Mouse (Mus musculus) hindbrain, embryonic 12.5 days (tissue): ENCODE results near the gene Atp13a5. TPM values are rescaled to one million over a fixed set of nuclear protein-coding genes. Genes with fewer than 3 reads are reported as not detected.

Experiments
- ATAC-seq: fragments of 200-750 bp; cut with Nextera tagmentation; 2 replicates; pipeline ENCODE4 v1.8.0; 2017; ENCODE audit warnings: moderate TSS enrichment; ENCODE audit not compliant: low FRiP score
- H3K27ac ChIP-seq: fragments of 300-500 bp; sonication (generic); 2 replicates; pipeline ENCODE4 v1.5.1; 2016; ENCODE audit warnings: mild to moderate bottlenecking
- H3K27me3 ChIP-seq: fragments of 300-500 bp; sonication (generic); 2 replicates; pipeline ENCODE4 v1.6.1; 2016; ENCODE audit warnings: mild to moderate bottlenecking
- H3K36me3 ChIP-seq: fragments of 300-500 bp; sonication (generic); 2 replicates; pipeline ENCODE4 v1.6.1; 2016; ENCODE audit warnings: mild to moderate bottlenecking
- H3K4me1 ChIP-seq: fragments of 300-500 bp; sonication (generic); 2 replicates; pipeline ENCODE4 v1.6.1; 2016
- H3K4me2 ChIP-seq: fragments of 300-500 bp; sonication (generic); replicated peaks from 2 replicates; pipeline ENCODE4 v1.6.1; 2016; ENCODE audit warnings: mild to moderate bottlenecking
- H3K4me3 ChIP-seq: fragments of 300-500 bp; sonication (generic); 2 replicates; pipeline ENCODE4 v1.5.1; 2016; ENCODE audit warnings: mild to moderate bottlenecking
- H3K9ac ChIP-seq: fragments of 300-500 bp; sonication (generic); 2 replicates; pipeline ENCODE4 v1.6.1; 2016; ENCODE audit warnings: mild to moderate bottlenecking, moderate library complexity
- H3K9me3 ChIP-seq: fragments of 300-500 bp; sonication (generic); replicated peaks from 2 replicates; pipeline ENCODE4 v1.6.1; 2016; ENCODE audit warnings: mild to moderate bottlenecking
- WGBS: fragments of 180-500 bp; shearing (Covaris S2); methylation state at CpG from one replicate; pipeline ENCODE4 v1.1.7; 2016; 5-methylcytosine and 5-hydroxymethylcytosine counted together
- polyA plus RNA-seq: library from polyadenylated mRNA; unstranded; fragments of >200 nt; fragmentation: Nextera tagmentation; extraction: Ambion mirVana; gene quantifications from 2 replicates; pipeline ENCODE4 v1.2.1, GENCODE M21; 2016

The Atp13a5 gene
- polyA plus RNA-seq, 1 experiment from 2014 or later: 0.22 TPM

DNA sequence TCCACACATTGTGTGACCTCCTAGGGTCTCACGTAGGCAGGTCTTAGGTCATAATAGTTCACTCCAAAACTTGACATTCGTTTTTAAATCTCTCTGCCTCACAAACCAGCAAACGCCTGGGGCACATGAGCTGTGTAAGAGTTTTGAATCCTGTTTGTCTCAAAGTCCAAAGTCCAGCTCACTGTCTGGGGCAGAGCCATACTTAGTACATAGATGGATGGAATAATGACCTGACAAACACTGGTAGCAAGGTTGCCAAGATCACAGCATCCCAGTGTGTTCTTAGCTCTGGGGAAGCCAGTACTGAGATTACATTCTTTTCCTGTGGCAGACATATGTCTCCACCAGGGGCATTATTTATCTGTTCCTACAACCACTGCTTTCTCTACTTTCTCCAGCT, 63.5 kb downstream of the Atp13a5 start:
- Histone ChIP-seq H3K27ac (no peak overlapping the region), H3K4me2 (no peak overlapping the region), H3K9ac (no peak overlapping the region), H3K9me3 (no peaks in the 10 kb centered on the region), H3K4me3 (no peak overlapping the region), H3K36me3 (no peaks in the 10 kb centered on the region), H3K4me1 (no peaks in the 10 kb centered on the region), H3K27me3 (no peaks in the 10 kb centered on the region; the same call in 1 of the 2 replicates)
- 88% methylated on average over 3 of the region's 3 CpGs for WGBS
- ATAC-seq: no peak

DNA sequence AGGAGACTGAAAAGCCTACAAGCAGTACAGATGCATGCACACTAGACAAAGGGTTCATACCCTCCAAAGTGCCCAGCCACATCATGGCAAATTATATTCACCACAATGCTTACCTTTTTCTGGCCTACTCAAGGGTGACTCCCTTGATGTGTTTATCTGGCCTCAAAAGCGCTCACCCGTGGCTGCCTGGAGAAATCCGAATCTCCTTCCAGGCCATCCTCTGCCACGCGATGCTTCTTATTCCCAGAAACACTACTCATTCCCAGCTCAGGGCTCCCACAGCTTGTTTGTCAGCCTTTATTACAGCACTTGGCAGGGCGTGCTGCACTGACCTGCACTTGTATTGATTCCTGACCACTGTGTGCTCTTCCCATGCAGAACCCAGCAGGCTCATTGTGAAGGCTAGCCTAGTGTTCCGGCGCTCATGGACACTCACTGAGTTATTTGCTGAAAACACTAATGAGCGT, 80.9 kb downstream of the Atp13a5 start:
- no peak for ATAC-seq
- no peak overlapping the region for H3K4me2 ChIP-seq
- H3K4me3 ChIP-seq: no peak overlapping the region
- H3K4me1 ChIP-seq: no peaks in the 10 kb centered on the region; the same call in 1 of the 2 replicates
- H3K9ac ChIP-seq: no peak overlapping the region
- WGBS: 53% methylated on average over 9 of the region's 9 CpGs
- H3K36me3 ChIP-seq: no peaks in the 10 kb centered on the region
- no peak overlapping the region for H3K27ac ChIP-seq
- H3K9me3 ChIP-seq: no peaks in the 10 kb centered on the region
- no peaks in the 10 kb centered on the region for H3K27me3 ChIP-seq

DNA sequence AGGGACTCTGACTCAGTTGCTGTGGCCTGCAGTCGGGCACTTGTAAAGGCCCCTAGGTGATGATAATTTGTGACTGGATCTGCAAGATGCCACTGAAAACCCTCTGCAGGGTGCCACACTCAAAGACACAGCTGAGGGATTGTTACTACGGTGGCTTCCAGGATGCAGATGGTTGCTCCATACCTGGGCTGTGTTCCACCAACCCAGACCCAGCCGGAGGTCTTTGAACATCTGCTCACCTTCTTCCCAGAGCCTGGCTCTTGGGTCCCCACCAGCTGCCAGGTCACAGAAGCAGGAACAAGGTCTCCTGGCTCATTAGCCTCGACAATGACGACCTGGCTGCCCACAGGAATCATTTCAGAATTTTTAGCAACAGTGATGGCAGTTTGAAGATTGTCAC, 97.8 kb downstream of the Atp13a5 start:
- H3K36me3 ChIP-seq: no peaks in the 10 kb centered on the region
- H3K4me1 ChIP-seq: no peaks in the 10 kb centered on the region
- H3K4me3 ChIP-seq: no peak overlapping the region
- H3K27ac ChIP-seq: no peak overlapping the region
- H3K4me2 ChIP-seq: no peak overlapping the region
- H3K9ac ChIP-seq: no peak overlapping the region
- H3K27me3 ChIP-seq: no peaks in the 10 kb centered on the region
- no peaks in the 10 kb centered on the region for H3K9me3 ChIP-seq
- WGBS: 84% methylated on average over 5 of the region's 5 CpGs
- no peak for ATAC-seq

DNA sequence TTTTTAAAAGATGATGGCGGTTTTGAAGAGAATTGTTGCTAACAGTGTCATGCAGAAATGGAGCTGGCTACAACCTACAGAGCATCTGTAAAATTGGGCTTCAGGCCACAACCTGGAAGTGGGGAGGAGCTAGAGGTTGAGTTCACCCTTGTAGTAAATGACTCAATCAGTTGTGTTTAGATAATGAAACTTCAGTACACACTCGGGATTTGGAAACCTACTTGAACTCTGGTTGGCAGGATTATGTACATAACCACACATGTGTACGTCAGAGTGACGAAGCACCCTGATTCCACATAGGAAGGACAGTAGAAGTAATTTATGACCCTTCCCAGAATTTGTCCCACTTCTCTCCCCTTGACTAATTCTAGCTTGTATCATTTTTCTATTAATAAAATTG, 124.2 kb downstream of the Atp13a5 start:
- H3K4me1 ChIP-seq: no peaks in the 10 kb centered on the region
- no peaks in the 10 kb centered on the region for H3K9me3 ChIP-seq
- no peak for ATAC-seq
- H3K36me3 ChIP-seq: no peaks in the 10 kb centered on the region
- WGBS: 82% methylated on average over 4 of the region's 4 CpGs
- H3K4me3 ChIP-seq: no peak overlapping the region
- no peak overlapping the region for H3K4me2 ChIP-seq
- H3K9ac ChIP-seq: no peak overlapping the region
- H3K27ac ChIP-seq: no peak overlapping the region
- no peaks in the 10 kb centered on the region for H3K27me3 ChIP-seq

DNA sequence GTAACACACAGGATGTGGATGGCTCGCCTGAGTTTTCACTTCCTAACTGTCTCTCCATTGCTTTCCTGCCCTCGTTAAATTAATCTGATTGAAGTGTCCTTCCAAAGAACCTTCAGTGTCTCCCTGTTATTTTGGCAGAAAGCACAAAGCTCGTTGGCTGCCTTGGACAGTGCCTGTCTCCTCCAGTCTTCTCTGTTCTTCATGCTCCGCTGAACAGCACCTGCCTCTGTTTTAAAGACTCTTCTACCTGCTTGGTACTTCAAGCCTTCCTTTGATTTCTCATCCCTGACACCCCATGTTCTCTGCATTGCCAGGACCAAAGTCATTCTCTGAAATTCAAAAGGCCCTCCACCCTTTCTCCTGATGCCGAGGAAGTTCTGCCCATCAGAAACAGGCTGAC, 142.6 kb downstream of the Atp13a5 start:
- H3K4me3 ChIP-seq: no peak overlapping the region
- H3K9ac ChIP-seq: no peak overlapping the region
- no peak overlapping the region for H3K4me2 ChIP-seq
- no peaks in the 10 kb centered on the region for H3K9me3 ChIP-seq
- 74% methylated on average over 5 of the region's 5 CpGs for WGBS
- no peaks in the 10 kb centered on the region for H3K4me1 ChIP-seq
- H3K27me3 ChIP-seq: no peaks in the 10 kb centered on the region
- no peak overlapping the region for H3K27ac ChIP-seq
- no peak for ATAC-seq
- no peaks in the 10 kb centered on the region for H3K36me3 ChIP-seq

DNA sequence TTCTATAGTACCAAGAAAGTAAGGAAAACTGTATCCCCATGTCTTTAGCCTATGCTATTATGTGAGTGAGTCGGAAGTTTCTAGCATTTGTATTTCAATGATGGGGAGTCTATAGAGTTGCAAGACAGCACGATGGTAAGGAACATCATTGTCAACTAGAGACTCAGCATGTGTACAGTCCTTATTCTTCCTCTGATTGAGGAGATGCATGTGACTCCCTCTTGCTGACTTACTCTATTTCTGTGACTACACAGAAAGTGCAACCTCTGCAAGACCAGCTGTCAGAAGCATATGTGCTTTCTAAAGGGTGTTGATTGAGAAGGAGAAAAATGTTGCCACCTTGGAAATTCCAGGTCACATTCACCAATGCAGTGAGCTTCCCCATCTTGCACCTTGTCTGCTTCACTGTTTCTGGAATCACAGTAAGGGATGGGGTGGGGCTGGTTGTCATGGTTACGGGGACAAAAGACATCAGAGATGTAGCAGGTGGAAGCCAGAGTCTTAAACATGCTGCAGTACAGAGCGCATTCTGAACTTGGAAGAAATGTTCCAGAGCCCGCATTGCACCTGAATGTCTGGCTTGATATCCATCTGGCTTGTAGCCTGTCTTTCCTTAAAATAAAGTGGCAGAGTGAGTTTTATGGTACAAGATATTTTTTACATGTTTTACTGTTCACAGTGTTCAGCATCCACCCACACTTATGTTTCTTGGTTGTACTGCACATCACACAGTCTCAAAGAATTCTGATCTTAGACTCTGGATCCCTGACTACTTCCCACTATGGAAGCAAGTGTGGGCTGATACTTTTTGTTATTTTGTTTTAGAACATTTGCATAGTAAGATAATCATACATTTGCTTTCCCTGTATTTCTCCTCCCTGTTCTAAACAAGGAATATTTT, 161.9 kb downstream of the Atp13a5 start:
- no peak overlapping the region for H3K9ac ChIP-seq
- no peak overlapping the region for H3K4me2 ChIP-seq
- 81% methylated on average over 5 of the region's 5 CpGs for WGBS
- H3K4me3 ChIP-seq: no peak overlapping the region
- H3K9me3 ChIP-seq: no peaks in the 10 kb centered on the region
- no peaks in the 10 kb centered on the region for H3K36me3 ChIP-seq
- no peaks in the 10 kb centered on the region for H3K27me3 ChIP-seq
- no peaks in the 10 kb centered on the region for H3K4me1 ChIP-seq
- ATAC-seq: no peak
- H3K27ac ChIP-seq: no peak overlapping the region

DNA sequence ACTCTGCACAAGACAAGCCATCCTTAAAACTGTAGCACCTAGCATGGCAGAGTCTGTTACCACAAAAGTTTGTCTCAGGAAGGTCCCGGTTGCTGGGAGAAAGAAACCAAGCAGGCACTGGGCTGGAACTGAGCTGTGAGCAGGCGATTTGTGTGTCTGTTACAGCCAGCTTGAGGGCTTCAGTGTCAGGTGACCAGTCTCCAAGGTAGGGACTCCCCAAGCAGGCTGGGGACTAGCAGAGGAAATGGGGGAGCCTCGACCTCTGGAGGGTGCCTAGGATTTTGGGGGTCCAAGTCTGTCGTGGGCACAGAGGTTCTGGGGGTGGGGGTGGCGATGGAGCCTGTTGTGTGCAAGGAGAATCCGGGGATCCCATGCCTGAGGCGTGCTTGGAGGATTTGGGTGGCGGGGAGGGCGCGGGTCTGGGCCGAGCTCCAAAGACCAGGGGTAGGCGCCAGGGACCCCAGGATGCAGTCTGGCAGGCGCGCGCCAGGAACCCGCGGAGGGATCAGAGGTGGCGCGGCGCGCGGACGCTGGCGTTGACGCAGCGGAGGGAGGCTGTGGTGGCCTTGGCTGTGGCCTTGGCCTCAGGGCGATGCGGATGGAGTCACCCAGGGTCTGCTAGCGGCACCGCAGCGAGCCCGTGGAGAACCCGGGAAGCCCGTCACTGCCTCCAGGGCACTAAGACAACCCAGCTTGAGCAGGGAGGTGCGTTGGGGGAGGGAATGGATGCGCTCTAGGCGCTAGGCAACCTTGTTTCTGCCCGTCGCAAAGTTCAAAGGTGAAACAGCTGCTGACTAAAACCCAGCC, 168.7 kb downstream of the Atp13a5 start, which contains the start of gene Hrasls:
Gene Hrasls, plus strand, starts transcription at position 91 of the 807 bp plus-strand sequence.
- peak; percentile 61 for ATAC-seq
- Histone ChIP-seq H3K9me3 (no peaks in the 10 kb centered on the region), H3K27me3 (peaks cover 20% of the 10 kb centered on the region), H3K4me3 (peak within 1 kb of the TSS; percentile 41), H3K9ac (peak within 1 kb of the TSS; percentile 65), H3K36me3 (no peaks in the 10 kb centered on the region), H3K4me2 (peak within 1 kb of the TSS; percentile 83), H3K4me1 (peaks cover 10% of the 10 kb centered on the region), H3K27ac (no peak within 1 kb of the TSS)
- 3% methylated on average over 39 of the region's 39 CpGs for whole genome bisulfite sequencing

DNA sequence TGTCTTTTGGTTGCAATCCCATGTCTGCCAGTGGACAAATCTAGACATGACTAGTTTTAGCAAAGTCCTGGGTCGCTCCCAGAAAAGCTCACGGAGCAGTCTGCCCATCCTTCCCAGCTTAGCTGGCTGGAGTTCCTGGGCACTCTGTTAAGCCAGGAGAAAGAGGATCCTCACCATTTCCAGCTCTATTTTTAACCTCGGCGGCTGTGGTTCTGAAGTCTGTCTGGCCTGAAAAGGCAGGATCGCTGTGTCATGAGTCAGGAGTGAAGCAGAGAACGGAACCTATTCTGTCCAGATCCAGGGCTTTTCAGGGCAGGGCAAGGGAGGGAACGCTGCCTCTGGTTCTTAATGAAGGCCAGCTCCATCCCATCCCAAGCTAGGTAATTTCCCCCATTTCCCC, 169.7 kb downstream of the Atp13a5 start:
- Histone ChIP-seq H3K9ac (no peak overlapping the region), H3K4me2 (no peak overlapping the region), H3K27ac (no peak overlapping the region), H3K9me3 (no peaks in the 10 kb centered on the region), H3K27me3 (peaks cover 20% of the 10 kb centered on the region), H3K4me1 (peaks cover 10% of the 10 kb centered on the region), H3K4me3 (no peak overlapping the region), H3K36me3 (no peaks in the 10 kb centered on the region)
- 72% methylated on average over 7 of the region's 7 CpGs for WGBS
- no peak for ATAC-seq

DNA sequence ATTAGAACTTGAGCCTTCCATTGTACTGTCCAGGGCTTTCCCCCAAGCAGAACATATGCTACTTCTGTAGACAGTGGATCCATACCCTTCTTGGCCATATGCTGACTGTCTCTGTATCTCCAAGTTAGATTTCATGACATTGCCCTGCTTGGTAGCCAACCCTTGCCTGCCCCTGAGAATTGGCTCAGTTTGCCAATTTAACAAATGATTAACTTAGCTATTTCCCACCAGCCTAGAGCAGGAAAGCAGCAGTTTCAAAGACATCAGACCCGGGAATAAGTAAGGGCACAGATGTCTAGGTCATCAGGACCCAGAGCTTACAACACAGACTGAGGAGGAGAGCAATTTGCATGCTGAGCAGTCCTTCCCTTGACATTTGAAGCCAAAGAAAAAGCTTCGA, 173.0 kb downstream of the Atp13a5 start:
- WGBS: 27% methylated on average over 2 of the region's 2 CpGs
- Histone ChIP-seq H3K4me3 (no peak overlapping the region), H3K9ac (no peak overlapping the region), H3K9me3 (no peaks in the 10 kb centered on the region), H3K27ac (no peak overlapping the region), H3K4me1 (peaks cover 10% of the 10 kb centered on the region), H3K36me3 (no peaks in the 10 kb centered on the region), H3K27me3 (peaks cover 12% of the 10 kb centered on the region; the same call in 1 of the 2 replicates), H3K4me2 (no peak overlapping the region)
- no peak for ATAC-seq

DNA sequence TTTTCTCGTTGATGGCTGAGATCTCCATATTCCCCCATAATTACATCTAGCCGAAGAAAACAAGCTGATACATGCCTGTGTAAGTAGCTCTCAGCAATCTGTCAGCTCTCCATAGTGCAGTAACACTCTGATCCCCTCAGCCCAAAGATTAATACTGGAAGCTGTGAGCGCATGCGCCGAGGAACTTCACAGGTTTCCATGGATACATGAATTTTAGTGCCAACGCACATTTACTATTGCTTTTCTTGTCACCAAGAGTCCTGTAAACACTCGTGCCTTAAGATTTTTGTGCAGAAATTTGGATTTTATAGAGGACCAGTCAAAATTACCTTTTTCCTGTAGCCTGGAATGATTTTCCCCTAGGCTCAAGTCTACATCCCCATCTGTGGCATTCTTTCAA, 173.7 kb downstream of the Atp13a5 start:
- H3K4me1 ChIP-seq: peaks cover 5% of the 10 kb centered on the region; the same call in 1 of the 2 replicates
- no peak overlapping the region for H3K4me2 ChIP-seq
- no peak for ATAC-seq
- no peak overlapping the region for H3K27ac ChIP-seq
- H3K9ac ChIP-seq: no peak overlapping the region
- 80% methylated on average over 7 of the region's 7 CpGs for WGBS
- H3K27me3 ChIP-seq: peaks cover 11% of the 10 kb centered on the region
- no peak overlapping the region for H3K4me3 ChIP-seq
- H3K9me3 ChIP-seq: no peaks in the 10 kb centered on the region
- no peaks in the 10 kb centered on the region for H3K36me3 ChIP-seq

DNA sequence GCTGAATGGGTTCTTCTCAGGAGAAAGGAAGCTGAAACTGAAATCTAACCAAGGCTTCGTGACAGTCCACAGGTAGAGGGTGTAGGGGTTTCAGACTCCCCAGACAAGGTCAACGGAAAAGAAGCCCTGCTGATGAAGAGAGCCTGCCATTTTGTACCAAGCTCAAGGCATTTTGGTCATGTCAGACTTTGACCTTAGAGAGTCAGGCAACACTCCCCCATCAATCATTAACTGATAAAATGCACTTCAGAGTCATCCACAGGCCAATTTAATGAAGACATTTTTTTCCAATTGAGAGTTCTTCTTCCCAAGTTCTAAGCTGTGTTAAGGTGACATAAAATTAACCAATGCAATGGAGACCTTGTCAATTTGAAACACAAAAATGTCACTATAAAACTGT, 177.4 kb downstream of the Atp13a5 start:
- Histone ChIP-seq H3K4me1 (peaks cover 4% of the 10 kb centered on the region; the same call in 1 of the 2 replicates), H3K4me2 (no peak overlapping the region), H3K27ac (no peak overlapping the region), H3K9ac (no peak overlapping the region), H3K36me3 (no peaks in the 10 kb centered on the region), H3K4me3 (no peak overlapping the region), H3K27me3 (no peaks in the 10 kb centered on the region; the same call in 1 of the 2 replicates), H3K9me3 (no peaks in the 10 kb centered on the region)
- WGBS: 85% methylated on average over 2 of the region's 2 CpGs
- no peak for ATAC-seq

DNA sequence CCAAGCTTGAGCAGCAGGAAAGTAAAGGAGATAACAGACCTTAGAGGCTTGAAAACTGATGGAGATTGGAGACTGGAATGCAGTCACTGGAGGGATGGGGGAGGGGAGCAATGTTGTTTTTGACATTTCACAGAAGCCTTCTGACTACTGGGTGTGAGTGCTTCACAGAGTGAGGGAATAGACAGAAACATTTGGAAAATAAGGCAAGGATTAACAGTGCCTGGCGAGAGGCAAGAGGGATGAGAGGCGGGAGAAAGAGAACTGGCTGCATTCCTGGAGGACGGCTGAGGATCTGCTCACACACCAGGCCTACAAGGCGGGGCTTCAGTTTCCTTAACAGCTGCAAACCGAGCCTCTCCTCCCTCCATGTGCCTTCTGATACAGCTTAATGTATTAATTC, 180.1 kb downstream of the Atp13a5 start:
- H3K27ac ChIP-seq: no peak overlapping the region
- H3K4me1 ChIP-seq: peaks cover 7% of the 10 kb centered on the region
- H3K36me3 ChIP-seq: no peaks in the 10 kb centered on the region
- H3K4me3 ChIP-seq: no peak overlapping the region
- no peaks in the 10 kb centered on the region for H3K9me3 ChIP-seq
- no peaks in the 10 kb centered on the region; the same call in 1 of the 2 replicates for H3K27me3 ChIP-seq
- 29% methylated on average over 5 of the region's 5 CpGs for WGBS
- no peak for ATAC-seq
- H3K9ac ChIP-seq: no peak overlapping the region
- H3K4me2 ChIP-seq: no peak overlapping the region
